Mouse (Mus musculus) heart, embryonic 14.5 days (tissue): ENCODE data around the gene Ei24. TPM values are rescaled to one million over a fixed set of nuclear protein-coding genes. Genes with fewer than 3 reads are reported as not detected.

Source experiments
- ATAC-seq: fragments of 200-750 bp; cut with Nextera tagmentation; 2 replicates; pipeline ENCODE4 v1.8.0; 2017; ENCODE audit warnings: low read depth, moderate TSS enrichment; ENCODE audit not compliant: insufficient number of reproducible peaks, insufficient read depth, low FRiP score
- H3K27ac ChIP-seq, 2 experiments: fragments of 200-500 bp in 1 of 2; fragments of 300-500 bp in 1 of 2; sonication (generic) in 1 of 2; replicated peaks in 1 of 2; 2 replicates each; pipeline ENCODE4 v1.5.1; 2012 to 2014; ENCODE audit warnings: low read depth in 2 of 2, low read length in 2 of 2, control low read depth in 1 of 2, mild to moderate bottlenecking in 1 of 2, mixed read lengths in 1 of 2; ENCODE audit not compliant: control insufficient read depth in 1 of 2, insufficient read depth in 1 of 2
- H3K27me3 ChIP-seq: fragments of 300-500 bp; sonication (generic); 2 replicates; pipeline ENCODE4 v1.6.1; 2014; ENCODE audit warnings: mild to moderate bottlenecking, low read length, control low read depth; ENCODE audit not compliant: control insufficient read depth, insufficient read depth
- H3K36me3 ChIP-seq: fragments of 300-500 bp; sonication (generic); 2 replicates; pipeline ENCODE4 v1.6.1; 2014; ENCODE audit warnings: mild to moderate bottlenecking, control low read depth, low read length, mixed read lengths; ENCODE audit not compliant: control insufficient read depth, insufficient read depth
- H3K4me1 ChIP-seq, 2 experiments: fragments of 200-500 bp in 1 of 2; fragments of 300-500 bp in 1 of 2; sonication (generic) in 1 of 2; 2 replicates each; pipeline ENCODE4 v1.6.1; 2012 to 2014; ENCODE audit warnings: low read length in 2 of 2, control low read depth in 1 of 2, mixed read lengths in 1 of 2; ENCODE audit not compliant: control insufficient read depth in 2 of 2, insufficient read depth in 2 of 2
- H3K4me2 ChIP-seq: fragments of 300-500 bp; sonication (generic); 2 replicates; pipeline ENCODE4 v1.6.1; 2014; ENCODE audit warnings: mild to moderate bottlenecking, low read length
- H3K4me3 ChIP-seq, 2 experiments: fragments of 200-500 bp in 1 of 2; fragments of 300-500 bp in 1 of 2; sonication (generic) in 1 of 2; 2 replicates each; pipeline ENCODE4 v1.5.1; 2012 to 2014; ENCODE audit warnings: low read length in 2 of 2, mild to moderate bottlenecking in 2 of 2, control low read depth in 1 of 2, low read depth in 1 of 2, moderate library complexity in 1 of 2; ENCODE audit not compliant: control insufficient read depth in 1 of 2, insufficient read depth in 1 of 2
- H3K9ac ChIP-seq: fragments of 300-500 bp; sonication (generic); 2 replicates; pipeline ENCODE4 v1.6.1; 2014; ENCODE audit warnings: mild to moderate bottlenecking, low read length
- H3K9me3 ChIP-seq: fragments of 300-500 bp; sonication (generic); 2 replicates; pipeline ENCODE4 v1.6.1; 2016; ENCODE audit warnings: low read length, control low read depth; ENCODE audit not compliant: control insufficient read depth
- WGBS: fragments of 180-500 bp; shearing (Covaris S2); extraction: QIAGEN DNeasy Blood & Tissue Kit; methylation state at CpG from one replicate; pipeline ENCODE4 v1.1.7; 2014; 5-methylcytosine and 5-hydroxymethylcytosine counted together
- polyA plus RNA-seq: library from polyadenylated mRNA; unstranded; fragments of >200 nt; fragmentation: Nextera tagmentation; extraction: Ambion mirVana; gene quantifications from 2 replicates; pipeline ENCODE4 v1.2.1, GENCODE M21; 2014

Gene Ei24
- polyA plus RNA-seq, 1 experiment from 2014 or later = 39.5 TPM

DNA sequence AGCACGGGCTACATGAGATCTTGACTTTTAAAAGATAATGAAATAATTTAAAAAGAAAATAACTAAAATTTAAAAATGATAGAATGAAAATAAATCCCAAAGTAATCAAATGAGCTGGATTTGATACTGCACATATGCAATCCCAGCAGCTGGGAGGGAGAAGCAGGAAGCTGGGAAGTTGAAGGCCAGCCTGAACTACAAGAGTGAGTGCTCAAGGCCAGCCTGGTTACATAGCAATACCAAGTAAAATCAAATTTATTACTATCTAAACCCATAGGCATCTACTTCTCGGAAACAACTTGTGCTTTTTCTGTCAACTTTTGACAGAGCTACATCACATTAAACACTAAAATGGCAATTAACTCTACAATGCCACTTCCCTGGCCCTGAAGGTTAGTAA, 13.3 kb downstream of the Ei24 start:
- no peak overlapping the region for H3K9ac ChIP-seq
- H3K4me2 ChIP-seq = no peak overlapping the region
- H3K27me3 ChIP-seq = no peaks in the 10 kb centered on the region
- H3K36me3 ChIP-seq = peaks cover 97% of the 10 kb centered on the region
- no peaks in the 10 kb centered on the region for H3K4me1 ChIP-seq
- ATAC-seq = no peak
- H3K27ac ChIP-seq = no peak overlapping the region
- H3K4me3 ChIP-seq = no peak overlapping the region
- no peaks in the 10 kb centered on the region for H3K9me3 ChIP-seq
- WGBS = 89% methylated on average over 2 of the region's 2 CpGs

- no peak for ATAC-seq
- 0 out of 4 replicates have a peak overlapping the region, but pooled peaks of 1 of the 2 experiments have one; percentile 94 for H3K27ac ChIP-seq
- H3K27me3 ChIP-seq = no peaks in the 10 kb centered on the region
- H3K4me2 ChIP-seq = peak overlapping the region; percentile 79
- peaks cover 10% of the 10 kb centered on the region for H3K36me3 ChIP-seq
- no peaks in the 10 kb centered on the region for H3K9me3 ChIP-seq
- H3K4me3 ChIP-seq = no peak overlapping the region; a peak in 1 of 4 replicates
- H3K4me1 ChIP-seq = peaks cover 0 to 17% of the 10 kb centered on the region in 2 experiments; a peak in 2 of 4 replicates
- no peak overlapping the region for H3K9ac ChIP-seq
- 95% methylated on average over 1 of the region's 1 CpGs for WGBS
Measured at GRCm38 (mm10) chr9:36769048-36769413, 28.2 kb downstream of the Ei24 start.

- Histone ChIP-seq H3K27ac (peak overlapping the region; percentile 91 to 94), H3K9me3 (no peaks in the 10 kb centered on the region), H3K27me3 (no peaks in the 10 kb centered on the region), H3K4me2 (peak overlapping the region; percentile 79), H3K36me3 (peaks cover 16% of the 10 kb centered on the region), H3K4me1 (peaks cover 0 to 17% of the 10 kb centered on the region in 2 experiments; a peak in 2 of 4 replicates), H3K9ac (peak overlapping the region; percentile 88), H3K4me3 (peak overlapping the region; percentile 66 to 67)
- no peak for ATAC-seq
- 11% methylated on average over 25 of the region's 25 CpGs for WGBS
Measured at GRCm38 (mm10) chr9:36768156-36769047, 28.8 kb downstream of the Ei24 start.

DNA sequence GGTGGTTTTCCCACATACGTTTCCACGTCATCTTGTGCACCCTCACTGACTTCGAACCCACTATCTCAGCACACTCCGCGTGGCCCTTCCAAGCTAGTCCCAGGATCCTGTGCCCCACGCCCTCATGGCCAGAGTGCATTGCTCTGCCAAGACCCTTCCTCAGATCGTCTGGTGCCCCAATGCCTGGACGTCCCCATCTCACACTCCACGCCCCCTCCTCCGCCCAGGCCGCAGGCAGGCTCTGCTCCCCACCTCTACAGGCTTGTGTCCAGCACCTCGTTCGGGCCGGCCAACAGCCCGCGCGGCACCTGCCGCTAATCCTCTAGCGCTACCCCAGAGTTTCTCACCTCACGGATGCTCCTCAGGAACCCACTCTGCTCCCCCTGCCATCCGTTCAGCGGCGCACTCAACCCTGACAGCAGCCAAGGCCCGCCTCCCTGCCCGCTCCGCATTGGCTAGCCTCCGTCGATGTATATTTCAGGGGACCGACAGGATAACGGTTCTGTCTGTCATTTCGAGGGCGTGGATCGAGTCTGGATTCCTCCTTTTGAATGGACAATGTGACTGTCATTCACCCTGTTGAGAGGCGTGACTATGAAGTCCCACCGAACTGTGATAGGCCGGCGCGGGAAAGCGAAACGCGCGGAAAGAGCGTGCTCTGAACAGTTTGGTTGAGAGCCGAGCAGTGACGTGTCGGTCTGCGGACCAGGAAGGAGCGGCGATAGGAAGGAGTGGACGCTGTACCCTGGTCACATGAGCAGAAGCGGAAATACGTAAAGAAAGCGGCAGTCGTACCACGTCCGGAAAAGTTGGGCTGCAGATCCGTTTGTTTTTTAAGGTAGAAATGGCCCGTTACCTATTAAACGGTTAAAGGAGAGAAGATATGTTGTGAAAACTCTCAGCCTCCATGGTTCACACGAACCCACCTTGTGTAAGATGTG, 29.7 kb downstream of the Ei24 start, which contains the start of gene Stt3a:
Stt3a (minus strand) TSS at position 477 of the 941 bp plus-strand sequence.
- peak within 1 kb of the TSS; percentile 89 for H3K4me2 ChIP-seq
- H3K4me3 ChIP-seq = peak within 1 kb of the TSS; percentile 95 to 99
- no peaks in the 10 kb centered on the region for H3K9me3 ChIP-seq
- peak; percentile 99 for ATAC-seq
- H3K36me3 ChIP-seq = peaks cover 25% of the 10 kb centered on the region
- peak within 1 kb of the TSS; percentile 91 to 94 for H3K27ac ChIP-seq
- no peaks in the 10 kb centered on the region for H3K27me3 ChIP-seq
- H3K9ac ChIP-seq = peak within 1 kb of the TSS; percentile 96
- WGBS = under 1% methylated on average over 60 of the region's 60 CpGs
- peaks cover 0 to 17% of the 10 kb centered on the region in 2 experiments; a peak in 2 of 4 replicates for H3K4me1 ChIP-seq

GRCm38 (mm10) chr9:36764378-36764777, 32.8 kb downstream of the Ei24 start:
- Histone ChIP-seq H3K4me1 (peaks cover 0 to 17% of the 10 kb centered on the region in 2 experiments; a peak in 2 of 4 replicates), H3K9me3 (no peaks in the 10 kb centered on the region), H3K4me2 (no peak overlapping the region), H3K4me3 (no peak overlapping the region), H3K36me3 (peaks cover 52% of the 10 kb centered on the region), H3K27me3 (no peaks in the 10 kb centered on the region), H3K27ac (no peak overlapping the region), H3K9ac (no peak overlapping the region)
- ATAC-seq = no peak
- WGBS = 91% methylated on average over 1 of the region's 1 CpGs

Other genes starting within 250 kb of the Ei24 start
- not detected in 2 replicates for gene Gm17689, start 214.8 kb downstream of the Ei24 start, polyA plus RNA-seq
- not detected in 2 replicates for gene A630095E13Rik, start 154.0 kb downstream of the Ei24 start, polyA plus RNA-seq
- not detected in 2 replicates for gene Acrv1, start 104.2 kb downstream of the Ei24 start, polyA plus RNA-seq
- 20.1 and 20.3 TPM in 2 replicates for gene Chek1, start 70.3 kb downstream of the Ei24 start, polyA plus RNA-seq
- gene Stt3a, start 29.7 kb downstream of the Ei24 start, polyA plus RNA-seq = 116 and 130 TPM in 2 replicates
- gene Fez1, start 24.5 kb upstream of the Ei24 start, polyA plus RNA-seq = 0.90 and 2.0 TPM in 2 replicates